Mouse (Mus musculus) splenic B cell, adult 2 months (primary cell): ENCODE measurements at regions not wholly inside any gene's neighbourhood (a gene's known extent, or its start where the extent isn't known, plus 50 kb on each side); places are given as distances from the start of the nearest gene placed in this dataset.

Experiments used
- DNase-seq: peaks from one replicate; pipeline ENCODE4 v3.0.0-alpha.2; 2011; ENCODE audit warnings: low read depth, low spot score
- H3K27me3 ChIP-seq: 2 replicates; pipeline ENCODE4 v1.6.1; 2012; ENCODE audit warnings: mild to moderate bottlenecking, low read length, moderate library complexity, mixed read lengths; ENCODE audit not compliant: control insufficient read depth, poor library complexity, insufficient read depth, severe bottlenecking
- H3K36me3 ChIP-seq: 2 replicates; pipeline ENCODE4 v1.6.1; 2012; ENCODE audit warnings: mild to moderate bottlenecking, low read length, moderate library complexity, mixed read lengths; ENCODE audit not compliant: control insufficient read depth, poor library complexity, insufficient read depth, severe bottlenecking

DNA sequence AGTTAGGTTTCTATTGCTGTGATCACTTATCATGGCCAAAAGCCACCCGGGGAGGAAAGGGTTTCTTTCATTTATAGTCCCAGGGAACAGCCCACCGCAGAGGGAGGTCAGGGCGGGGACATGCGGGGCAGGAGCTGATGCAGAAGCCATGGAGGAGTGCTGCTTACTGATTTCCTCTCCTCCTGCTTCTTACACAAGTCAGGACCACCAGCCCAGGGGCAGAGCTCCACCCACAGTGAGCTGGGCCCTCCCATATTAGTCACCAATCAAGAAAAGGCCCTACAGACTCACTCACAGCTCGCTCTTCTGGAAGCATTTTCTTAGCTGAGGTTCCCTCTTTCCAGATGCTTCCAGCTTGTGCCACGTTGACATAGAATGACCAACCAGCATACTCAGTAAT is 90.7 kb upstream of the Pgrmc2 start:
- H3K27me3 ChIP-seq: no peaks in the 10 kb centered on the region
- DNase-seq: no peak
- no peaks in the 10 kb centered on the region for H3K36me3 ChIP-seq

DNA sequence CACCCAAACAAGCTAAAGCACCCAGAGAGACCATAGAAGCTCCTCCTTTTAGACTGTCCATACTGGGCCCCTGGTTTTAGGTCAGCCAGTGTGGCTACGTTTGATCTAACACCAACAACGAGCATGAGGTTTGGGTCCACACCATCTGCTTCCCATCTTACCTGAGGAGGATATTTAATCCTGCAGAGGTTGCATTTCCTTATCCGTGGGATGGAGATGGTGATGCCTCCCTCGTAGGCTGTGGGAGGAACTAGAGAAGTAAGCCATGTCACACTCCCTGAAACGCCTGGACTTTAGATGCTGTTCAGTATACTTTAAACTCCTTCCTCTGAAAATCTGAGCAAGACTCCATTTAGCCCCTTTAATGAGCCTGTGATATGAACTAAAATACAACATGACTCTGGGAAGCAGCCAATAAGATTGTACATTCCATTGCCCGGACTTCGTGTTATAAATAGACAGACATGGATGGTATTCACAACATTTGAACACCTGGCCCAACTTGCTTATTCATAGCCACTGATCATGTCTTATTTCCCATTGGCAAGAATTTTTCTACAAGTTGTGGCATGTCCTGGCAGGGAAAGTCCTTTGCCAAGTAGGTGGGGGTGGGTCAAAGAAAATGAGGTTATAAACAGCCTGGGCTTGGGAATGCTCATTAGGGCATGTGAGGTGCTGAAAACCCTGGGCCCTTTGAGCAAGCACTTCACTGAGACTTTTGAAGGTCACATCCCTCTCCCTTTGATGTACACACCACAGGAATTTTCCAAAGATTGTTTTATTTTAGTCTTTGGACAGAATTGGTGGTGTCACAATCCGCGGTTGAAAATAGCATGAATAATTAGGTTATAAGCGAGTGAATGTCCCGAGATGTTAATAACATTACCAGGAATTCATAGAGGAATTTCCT is 89.7 kb upstream of the Pgrmc2 start:
- Histone ChIP-seq H3K36me3 (no peaks in the 10 kb centered on the region), H3K27me3 (no peaks in the 10 kb centered on the region)
- no peak for DNase-seq

DNA sequence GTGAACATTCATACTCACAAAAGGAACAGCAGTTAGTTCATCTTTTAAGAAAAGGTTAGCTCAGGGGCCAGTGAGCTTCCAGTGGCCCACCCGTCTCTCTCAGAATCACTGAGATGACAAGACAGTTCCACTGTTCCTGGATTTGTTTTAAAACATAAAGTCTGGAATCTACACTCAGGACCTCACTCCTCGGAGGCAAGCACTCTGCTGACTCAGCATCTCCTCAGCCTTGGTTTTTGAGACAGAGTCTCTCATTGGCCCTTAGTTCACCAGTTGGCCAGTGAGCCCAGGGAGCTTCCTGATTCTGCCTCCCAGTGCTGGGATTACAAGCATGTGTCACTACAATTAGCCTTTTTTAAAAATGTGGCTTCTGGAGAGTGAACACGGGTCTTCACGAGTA is 88.9 kb upstream of the Pgrmc2 start:
- no peak for DNase-seq
- no peaks in the 10 kb centered on the region for H3K27me3 ChIP-seq

DNA sequence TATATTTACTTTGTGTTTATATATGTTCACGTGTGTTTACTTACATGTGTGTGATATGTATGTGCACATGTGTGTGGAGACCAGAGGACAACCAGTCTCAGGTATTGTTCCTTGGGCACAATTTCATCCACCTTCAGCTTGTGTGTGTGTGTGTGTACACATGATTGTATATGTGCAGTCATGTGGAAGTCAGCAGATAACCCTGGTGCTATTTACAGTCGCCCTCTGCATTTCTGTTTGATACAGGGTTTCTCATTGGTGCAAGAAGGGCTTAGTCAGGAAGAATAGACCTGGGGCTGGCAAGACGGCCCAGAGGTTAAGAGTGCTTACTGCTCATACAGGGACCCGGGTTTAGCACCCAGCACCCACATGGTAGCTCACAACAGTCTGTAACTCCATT is 88.5 kb upstream of the Pgrmc2 start:
- no peak for DNase-seq
- Histone ChIP-seq H3K27me3 (no peaks in the 10 kb centered on the region), H3K36me3 (no peaks in the 10 kb centered on the region)

More for the DNA sequence above, 88.9 kb upstream of the Pgrmc2 start:
- H3K36me3 ChIP-seq: no peaks in the 10 kb centered on the region

DNA sequence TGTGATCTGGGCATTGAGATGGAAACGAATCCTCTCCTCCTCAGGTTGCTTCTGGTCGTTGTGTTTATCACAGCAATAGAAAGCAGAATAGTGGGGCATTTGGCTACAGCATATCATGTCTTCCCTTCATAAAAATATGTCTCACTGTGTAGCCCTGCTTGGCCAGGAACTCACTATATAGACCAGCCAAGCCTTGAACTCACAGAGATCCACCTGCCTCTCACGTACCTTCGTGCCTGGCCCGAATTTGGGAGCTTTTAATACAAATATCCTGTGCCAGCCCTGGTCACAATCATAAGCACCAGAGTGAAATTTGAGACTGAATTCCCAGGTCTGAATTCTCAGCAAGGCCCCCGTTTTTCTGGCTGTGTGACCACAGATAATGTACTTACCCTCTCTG is 87.7 kb upstream of the Pgrmc2 start:
- no peaks in the 10 kb centered on the region for H3K36me3 ChIP-seq
- DNase-seq: no peak
- no peaks in the 10 kb centered on the region for H3K27me3 ChIP-seq

DNA sequence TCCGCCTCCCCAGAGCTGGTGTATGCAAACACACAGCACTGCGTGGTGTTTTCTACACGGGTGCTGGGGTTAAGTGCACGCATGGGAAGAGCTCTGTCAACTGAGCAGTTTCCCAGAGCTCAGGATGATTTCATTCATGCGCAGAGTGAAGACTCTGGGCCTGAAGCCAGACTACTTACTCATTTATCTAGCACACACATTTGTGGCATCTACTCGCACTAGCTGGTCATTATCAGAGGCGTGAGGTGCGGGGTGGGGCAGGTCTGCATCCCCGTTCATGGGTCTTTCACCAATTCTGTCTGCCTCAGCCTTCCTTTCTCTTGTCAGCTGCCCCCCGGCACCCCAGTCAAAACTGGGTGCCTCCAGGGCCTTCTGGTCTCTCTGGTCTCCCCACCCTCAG is 86.6 kb upstream of the Pgrmc2 start:
- no peaks in the 10 kb centered on the region for H3K27me3 ChIP-seq
- DNase-seq: no peak
- H3K36me3 ChIP-seq: no peaks in the 10 kb centered on the region

DNA sequence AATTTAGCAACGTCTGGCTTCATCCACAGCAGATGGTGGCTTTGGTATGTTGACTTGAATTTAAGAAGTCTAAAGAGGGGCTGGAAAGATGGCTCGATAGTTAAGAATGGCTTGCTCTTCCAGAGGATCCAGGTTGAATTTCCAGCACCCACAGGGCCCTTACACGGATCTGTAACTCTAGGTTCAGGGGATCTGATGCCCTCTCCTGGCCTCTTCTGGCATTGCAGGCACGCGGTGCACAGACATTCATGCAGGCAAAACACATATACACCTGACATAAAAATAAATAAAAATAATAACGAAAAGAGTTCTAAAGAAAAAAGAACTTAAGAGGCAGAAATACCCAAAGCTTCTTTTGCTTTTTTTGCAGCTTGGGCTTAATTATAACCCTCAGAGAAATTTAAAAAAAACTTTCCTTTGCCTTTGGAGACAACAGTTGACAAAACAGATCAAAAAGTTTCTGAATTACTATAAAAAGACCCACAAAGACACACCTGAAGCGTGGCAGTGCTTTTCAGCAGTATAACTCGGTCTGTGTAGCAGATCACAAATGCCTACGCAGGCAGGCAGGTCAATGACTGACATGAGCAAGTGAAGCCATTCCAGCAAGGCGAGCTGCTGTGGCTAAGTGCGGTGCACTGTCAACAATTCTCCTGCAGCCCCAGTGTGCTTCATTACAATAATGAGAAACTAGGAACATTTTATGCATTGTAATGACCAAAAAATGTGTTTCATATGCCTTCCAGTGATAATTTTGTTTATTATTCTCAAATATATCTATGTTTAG is 85.5 kb upstream of the Pgrmc2 start:
- DNase-seq: peak; percentile 18
- Histone ChIP-seq H3K27me3 (no peaks in the 10 kb centered on the region), H3K36me3 (no peaks in the 10 kb centered on the region)

DNA sequence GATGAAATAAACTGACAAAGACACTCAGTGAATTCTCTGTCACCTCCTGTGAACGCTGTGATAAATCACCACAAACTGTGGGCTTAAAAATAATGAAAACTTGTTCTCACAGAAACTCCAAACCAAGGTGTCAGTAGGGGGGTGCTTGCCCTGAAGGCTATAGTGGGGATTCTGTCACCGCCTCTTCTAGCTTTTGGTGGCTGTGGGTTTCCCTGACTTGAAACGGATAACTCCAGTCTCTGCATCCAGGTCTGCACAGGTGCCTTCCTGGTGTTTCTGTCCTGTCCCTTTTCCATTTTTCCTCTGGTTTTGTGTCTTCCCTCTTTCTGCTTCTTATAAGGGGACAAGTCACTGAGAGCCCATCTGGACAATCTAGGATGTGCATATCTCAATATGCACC is 84.6 kb upstream of the Pgrmc2 start:
- DNase-seq: no peak

DNA sequence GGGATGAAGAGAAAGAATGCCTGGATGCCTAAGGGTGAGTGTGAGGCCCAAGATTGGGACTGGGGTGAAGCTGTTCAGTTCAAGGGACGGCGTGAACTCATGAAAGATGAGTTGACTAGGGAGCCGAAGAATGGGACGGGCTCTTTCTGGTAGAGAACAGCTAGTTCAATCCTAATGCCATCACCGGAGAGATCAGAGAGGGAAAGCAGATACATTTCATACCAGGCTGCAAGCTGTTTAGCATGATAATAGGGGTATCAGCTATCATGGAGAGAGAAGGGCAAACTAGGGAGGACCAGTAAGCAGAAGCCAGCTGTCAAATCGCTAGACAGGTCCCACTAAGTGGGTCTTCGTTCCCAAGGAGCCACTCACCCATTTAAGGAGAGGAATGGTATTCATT is 81.9 kb upstream of the Pgrmc2 start:
- no peaks in the 10 kb centered on the region for H3K27me3 ChIP-seq
- H3K36me3 ChIP-seq: no peaks in the 10 kb centered on the region
- DNase-seq: no peak

More for the DNA sequence above, 84.6 kb upstream of the Pgrmc2 start:
- Histone ChIP-seq H3K36me3 (no peaks in the 10 kb centered on the region), H3K27me3 (no peaks in the 10 kb centered on the region)

DNA sequence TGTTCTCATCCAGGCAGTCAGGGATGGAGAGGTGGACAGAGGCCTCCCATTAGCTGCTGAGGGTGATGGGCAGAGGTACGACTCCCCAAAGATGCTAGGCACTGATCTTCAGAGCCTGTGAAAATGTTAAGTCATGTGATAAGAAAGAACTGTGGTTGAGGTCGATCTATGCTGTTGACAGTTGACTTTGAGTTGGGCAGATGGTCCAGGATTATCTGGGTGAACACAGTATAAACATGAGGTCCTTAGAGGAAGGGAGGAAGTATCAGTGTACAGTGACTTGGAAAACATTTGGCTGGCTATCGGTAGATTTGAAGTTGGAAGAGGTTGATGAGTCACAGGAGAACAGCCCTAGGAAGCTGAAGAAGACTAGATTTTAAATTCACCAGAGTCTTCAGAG is 80.9 kb upstream of the Pgrmc2 start:
- Histone ChIP-seq H3K36me3 (no peaks in the 10 kb centered on the region), H3K27me3 (no peaks in the 10 kb centered on the region)
- DNase-seq: no peak

DNA sequence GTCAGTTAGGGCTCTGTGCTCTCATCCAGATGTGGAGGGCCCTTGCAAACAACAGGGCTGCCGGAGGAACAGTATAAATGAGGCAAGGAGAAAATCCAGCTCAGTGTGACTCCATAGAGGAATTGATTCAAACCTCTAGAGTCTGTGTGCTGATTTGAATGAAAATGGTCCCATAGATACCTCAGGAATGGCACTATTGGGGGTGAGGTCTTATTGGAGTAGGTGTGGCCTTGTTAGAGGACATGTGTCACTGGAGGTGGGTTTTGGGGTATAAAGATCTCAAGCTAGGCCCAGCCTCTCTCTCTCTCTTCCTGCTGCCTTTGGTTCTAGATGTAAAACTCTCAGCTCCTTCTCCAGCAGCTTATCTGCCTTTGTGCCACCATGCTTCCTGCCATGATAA is 79.7 kb upstream of the Pgrmc2 start:
- H3K36me3 ChIP-seq: no peaks in the 10 kb centered on the region
- DNase-seq: no peak
- H3K27me3 ChIP-seq: no peaks in the 10 kb centered on the region

DNA sequence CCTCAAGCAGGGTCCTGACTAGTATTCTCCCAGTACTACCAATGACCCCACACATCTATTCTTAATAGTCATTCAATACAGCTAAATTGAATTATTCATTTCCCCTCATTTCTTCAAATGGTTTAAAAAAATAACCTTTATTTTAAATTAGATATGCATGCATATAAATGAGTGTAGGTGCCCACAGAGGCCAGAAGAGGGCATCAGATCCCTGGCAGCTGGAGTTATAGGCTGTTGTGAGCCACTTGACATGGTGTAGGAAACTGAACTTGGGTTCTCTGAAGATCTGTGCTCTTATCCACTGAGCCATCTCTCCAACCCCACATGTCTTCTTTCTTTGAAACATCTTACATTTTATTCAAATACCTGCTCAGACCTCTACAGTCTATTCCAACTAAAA is 77.8 kb upstream of the Pgrmc2 start:
- no peaks in the 10 kb centered on the region for H3K27me3 ChIP-seq
- no peak for DNase-seq
- no peaks in the 10 kb centered on the region for H3K36me3 ChIP-seq

DNA sequence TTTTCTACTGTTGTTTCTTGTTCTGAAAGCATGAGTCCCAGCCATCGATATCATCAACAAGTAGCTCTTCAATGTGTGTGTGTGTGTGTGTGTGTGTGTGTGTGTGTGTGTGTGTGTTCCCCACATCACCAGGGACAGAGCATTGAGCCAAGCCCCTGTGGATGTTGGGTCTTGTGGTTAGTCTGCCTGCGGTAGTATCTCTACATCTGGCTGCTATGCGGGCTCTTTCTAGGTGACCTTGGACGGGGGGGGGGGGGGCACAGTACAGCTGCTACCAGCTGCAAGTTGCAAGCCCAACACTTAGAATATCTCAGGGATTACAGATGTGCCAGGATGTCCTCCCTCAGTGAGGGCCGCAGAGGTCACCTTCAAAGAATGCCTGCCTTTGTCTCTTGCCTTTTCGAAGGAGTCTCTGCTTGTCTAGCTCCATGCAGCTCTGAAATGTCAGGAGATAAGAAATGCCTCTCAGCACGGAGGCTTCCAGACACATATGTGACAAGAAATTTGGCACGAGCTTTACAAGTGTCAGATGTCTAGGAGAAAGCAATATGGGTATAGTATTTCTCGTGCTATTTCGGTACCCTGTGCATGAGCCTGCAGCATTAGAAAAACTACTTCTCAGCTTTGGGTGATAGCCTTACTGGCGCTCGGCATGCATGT is 75.6 kb upstream of the Pgrmc2 start:
- Histone ChIP-seq H3K36me3 (no peaks in the 10 kb centered on the region), H3K27me3 (no peaks in the 10 kb centered on the region)
- no peak for DNase-seq

DNA sequence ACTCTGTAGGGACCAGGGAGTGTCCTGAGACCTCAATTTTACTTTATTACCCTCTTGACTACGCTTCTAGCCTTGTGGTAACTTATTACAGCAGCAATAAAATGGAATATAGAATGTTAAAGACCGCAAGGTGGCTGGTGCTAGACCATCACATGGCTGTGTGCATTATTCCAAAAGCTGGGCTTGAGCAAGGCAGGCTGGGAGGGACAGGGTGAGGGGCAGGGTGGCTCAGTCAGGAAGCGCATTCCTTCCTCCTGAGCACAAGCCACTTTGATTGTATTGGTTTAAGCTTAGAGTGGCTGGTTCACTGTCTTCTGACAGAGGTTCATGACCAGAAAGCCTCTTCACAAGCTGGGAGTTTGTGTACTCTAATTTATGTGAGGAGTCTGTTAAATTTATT is 74.6 kb upstream of the Pgrmc2 start:
- DNase-seq: no peak
- Histone ChIP-seq H3K27me3 (no peaks in the 10 kb centered on the region), H3K36me3 (no peaks in the 10 kb centered on the region)

DNA sequence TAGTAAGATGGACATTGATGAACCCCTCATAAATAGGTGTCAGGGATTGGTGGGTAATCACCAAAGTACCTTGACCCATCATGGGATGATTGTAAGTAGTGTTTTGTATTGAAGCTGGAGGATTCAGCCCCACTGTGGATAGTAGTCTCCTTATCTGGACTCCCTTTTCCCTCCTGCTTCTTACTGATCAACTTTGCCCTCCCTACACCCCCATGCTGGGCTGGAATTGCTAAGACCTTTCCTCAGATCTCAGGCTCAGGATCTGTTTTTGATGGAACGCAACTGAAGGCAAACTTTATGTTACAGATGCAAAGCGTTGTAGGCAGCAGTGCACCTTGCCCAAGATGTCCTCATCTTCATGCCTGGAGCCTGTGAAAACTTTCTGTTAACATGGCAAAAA is 73.7 kb upstream of the Pgrmc2 start:
- H3K36me3 ChIP-seq: no peaks in the 10 kb centered on the region
- H3K27me3 ChIP-seq: no peaks in the 10 kb centered on the region
- no peak for DNase-seq
